ENCODE assay signal across 19 mouse cellular contexts in the genomic region with DNA sequence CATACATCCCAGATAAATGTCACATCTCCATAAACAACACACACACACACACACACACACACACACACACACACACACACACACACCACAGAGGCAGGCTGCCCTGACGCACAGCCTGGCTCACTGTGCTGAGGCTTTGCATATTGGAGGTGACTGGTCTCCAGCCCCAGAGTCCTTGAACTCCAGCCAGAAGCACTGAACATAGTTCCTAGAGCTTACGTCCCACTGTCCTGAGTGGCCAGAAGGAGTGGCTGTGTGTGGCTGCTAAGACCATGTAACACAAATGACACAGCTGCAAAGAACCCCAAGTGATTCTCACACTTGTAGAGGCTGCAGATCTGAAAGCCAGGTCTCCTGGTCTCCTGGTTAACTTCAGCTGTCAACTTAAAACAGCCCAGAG. TPM values are rescaled to one million over a fixed set of nuclear protein-coding genes. Genes with fewer than 3 reads are reported as not detected.
DNase-seq lines count a peak whose midpoint lies in the region; TF ChIP-seq lines count a peak whose summit lies in the region.
"Had no signal": no experiment of that assay in that cellular context is flagged by ENCODE, and none has a peak within 500 bp of the region (broad histone marks: within the 10 kb centered on the region; RNA-seq: fewer than 3 reads in every experiment).

No protein-coding gene starts in this region.

- H3K27ac ChIP-seq in layer of hippocampus, adult 2 months: peak overlapping the region; percentile 85
- H3K27ac ChIP-seq: embryonic facial prominence, embryonic 13.5 days; forebrain, embryonic 12.5 days; heart, embryonic 13.5 days; hindbrain, embryonic 12.5 days had no signal

- no peak overlapping the region for H3K4me3 ChIP-seq in layer of hippocampus, adult 2 months
- H3K4me3 ChIP-seq: embryonic facial prominence, embryonic 13.5 days; forebrain, embryonic 12.5 days; heart, embryonic 13.5 days; hindbrain, embryonic 12.5 days had no signal

- no peak for TF ChIP-seq CTCF in layer of hippocampus, adult 2 months (conservative IDR thresholded peaks at IDR 0.05)

- DNase-seq in adrenal gland, adult (ENCODE audit: inconsistent age in 2 of 2, low spot score in 1 of 2): peak; percentile 84 to 85
- DNase-seq in adrenal gland, postnatal 4 days (ENCODE audit: low spot score in 2 of 2): no peak
- DNase-seq in layer of hippocampus, adult 2 months (ENCODE audit: low spot score in 2 of 2): no peak
- no peak for DNase-seq in layer of hippocampus, postnatal 36 days
- DNase-seq in adrenal gland, adult 8-10 months: peak; percentile 58
- peak; percentile 71 to 83 for DNase-seq in adrenal gland, postnatal 36 days
- DNase-seq in kidney, postnatal 14 days: no peak
- DNase-seq: B cell, adult 2 months; cerebellum, adult 11 months; cerebellum, adult 8-10 months; cerebellum, postnatal 36 days; gastrocnemius, postnatal 14 days; heart, postnatal 10 days; heart, postnatal 4 days had no signal

RNA-seq across cellular contexts. Expression of gene Ntsr2, which starts 8.8 kb away (rescaled TPM):
- total RNA-seq in adrenal gland, postnatal 4 days (2021): under 1 TPM in 1 of 2 experiments, not detected in 1; 0.34 TPM
- total RNA-seq in layer of hippocampus, adult 2 months (2021): 100 to 1,000 TPM; 189 to 208 TPM
- total RNA-seq in layer of hippocampus, postnatal 36 days (2021): 100 to 1,000 TPM; 195 to 199 TPM
- 1 to 10 TPM in 1 of 4 experiments, under 1 TPM in 3; 0.41 to 1.6 (median 0.93) TPM for total RNA-seq in adrenal gland, adult 8-10 months (2022)
- total RNA-seq in adrenal gland, postnatal 36 days (2021): 1 to 10 TPM in 1 of 2 experiments, under 1 TPM in 1; 0.89 to 1.7 TPM
- total RNA-seq: granulocyte monocyte progenitor cell, adult 5-6 weeks had no signal

RNA-seq across cellular contexts. Expression of gene Lpin1, which starts 51.2 kb away (rescaled TPM):
- 10 to 100 TPM; 21.6 to 23.4 TPM for total RNA-seq in adrenal gland, postnatal 4 days (2021)
- 10 to 100 TPM; 25.3 to 27.6 TPM for total RNA-seq in layer of hippocampus, adult 2 months (2021)
- 10 to 100 TPM; 25.1 to 26.3 TPM for total RNA-seq in layer of hippocampus, postnatal 36 days (2021)
- total RNA-seq in adrenal gland, adult 8-10 months (2022): 10 to 100 TPM; 38.8 to 80.7 (median 50.8) TPM
- total RNA-seq in adrenal gland, postnatal 36 days (2021): 100 to 1,000 TPM in 1 of 2 experiments, 10 to 100 TPM in 1; 71.8 to 110 TPM

Comparison
In these comparisons a context has a peak if more than half of its experiments do, and no peak if none do; other contexts are left out.
1. DNase-seq: peak in adrenal gland, adult (2 of 2), adrenal gland, adult 8-10 months (single experiment) and adrenal gland, postnatal 36 days (2 of 2); none in adrenal gland, postnatal 4 days (0 of 2), layer of hippocampus, adult 2 months (0 of 2), layer of hippocampus, postnatal 36 days (0 of 2) and kidney, postnatal 14 days (single experiment).
2. RNA of gene Ntsr2, which starts 8.8 kb away (total RNA-seq): 189 to 208 TPM in layer of hippocampus, adult 2 months and 195 to 199 TPM in layer of hippocampus, postnatal 36 days; 0.89 to 1.7 TPM in adrenal gland, postnatal 36 days, 0.41 to 1.6 TPM in adrenal gland, adult 8-10 months and 0.34 TPM in adrenal gland, postnatal 4 days; every median in the first group is over 10 times any median in the second.